Mouse (Mus musculus): ENCODE data around the gene Cep85l.

DNA sequence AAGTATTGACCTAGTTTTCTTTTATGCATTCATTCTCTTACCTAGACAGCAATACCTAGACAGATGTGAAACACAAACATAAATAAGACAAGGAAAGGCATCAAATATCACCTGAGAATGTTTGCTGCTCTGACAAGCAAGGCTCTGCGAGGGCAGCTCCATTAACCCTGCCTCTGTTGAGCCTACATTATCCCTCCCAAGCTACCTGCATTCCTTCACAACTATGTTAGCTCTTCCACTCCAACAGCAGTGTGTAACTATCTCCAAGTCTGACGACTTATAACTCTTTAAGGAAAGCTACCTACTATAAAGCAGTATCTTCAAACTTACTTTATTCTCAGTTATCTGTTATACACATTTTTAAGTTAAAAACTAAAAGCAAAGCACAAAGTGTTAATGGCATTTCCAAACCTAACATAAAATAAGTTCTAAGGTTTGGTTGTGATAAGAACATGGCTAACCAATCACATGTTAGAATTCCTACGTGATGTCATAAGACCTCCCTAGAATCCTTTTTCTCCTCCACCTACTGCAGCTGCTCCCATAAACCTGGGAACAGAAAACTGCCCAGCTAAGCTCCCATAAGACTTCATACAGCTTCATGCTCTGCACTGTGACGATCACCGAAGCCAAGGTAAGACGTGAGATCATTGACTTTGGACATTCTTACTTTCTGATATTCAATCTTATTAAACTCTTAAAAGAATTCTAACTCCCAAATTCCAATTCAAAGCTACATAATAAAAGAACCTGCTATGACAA, 42.4 kb downstream of the Cep85l start, which contains the start of gene Pln:
- TF ChIP-seq CTCF (IDR thresholded peaks at IDR 0.05; ENCODE audit: extremely low read depth, insufficient read depth, low read length) (no peak), POLR2A (IDR thresholded peaks at IDR 0.05; ENCODE audit: extremely low read depth, insufficient read depth, low read length) (no peak)

Data from cortical plate, adult 2 months (tissue).